Mouse (Mus musculus) MEL (cell line): ENCODE measurements around the gene Pcnx2. TPM values are rescaled to one million over a fixed set of nuclear protein-coding genes. Genes with fewer than 3 reads are reported as not detected.
A peak's percentile ranks its signal among the peaks of the same experiment; 100 is the strongest.

Source experiments
- DNase-seq: peaks from one replicate; pipeline ENCODE4 v3.0.0; 2011; ENCODE audit warnings: low read depth, low spot score
- H3K27ac ChIP-seq: 2 replicates; pipeline ENCODE4 v1.5.1; 2012; ENCODE audit warnings: low read depth, mild to moderate bottlenecking, control low read depth, low read length, moderate library complexity; ENCODE audit not compliant: control insufficient read depth
- H3K27me3 ChIP-seq, 2 experiments: fragments of 150-350 bp in 1 of 2; sonication (generic) in 1 of 2; 2 replicates each; pipeline ENCODE4 v1.6.1; 2012; ENCODE audit warnings: low read length in 2 of 2, mild to moderate bottlenecking in 2 of 2, improper control_type of control experiment in 1 of 2, moderate library complexity in 1 of 2; ENCODE audit not compliant: insufficient read depth in 2 of 2, control insufficient read depth in 1 of 2
- H3K36me3 ChIP-seq, 2 experiments: 2 replicates each; pipeline ENCODE4 v1.6.1; 2012 to 2014; ENCODE audit warnings: low read length in 2 of 2, improper control_type of control experiment in 1 of 2, inconsistent platforms in 1 of 2, mild to moderate bottlenecking in 1 of 2; ENCODE audit not compliant: insufficient read depth in 2 of 2, control insufficient read depth in 1 of 2
- H3K4me1 ChIP-seq, 2 experiments: fragments of 150-350 bp in 1 of 2; sonication (generic) in 1 of 2; 2 replicates each; pipeline ENCODE4 v1.6.1; 2012; ENCODE audit warnings: low read length in 2 of 2, improper control_type of control experiment in 1 of 2, mild to moderate bottlenecking in 1 of 2; ENCODE audit not compliant: insufficient read depth in 2 of 2, control insufficient read depth in 1 of 2
- H3K4me3 ChIP-seq, 2 experiments: fragments of 150-350 bp in 1 of 2; sonication (generic) in 1 of 2; 2 replicates each; pipeline ENCODE4 v1.5.1; 2012; ENCODE audit warnings: low read depth in 2 of 2, low read length in 2 of 2, mild to moderate bottlenecking in 2 of 2, moderate library complexity in 2 of 2, control low read depth in 1 of 2, improper control_type of control experiment in 1 of 2; ENCODE audit not compliant: control insufficient read depth in 1 of 2, insufficient read depth in 1 of 2
- H3K79me2 ChIP-seq: 2 replicates; pipeline ENCODE4 v1.6.1; 2012; ENCODE audit warnings: mild to moderate bottlenecking, low read length, moderate library complexity; ENCODE audit not compliant: control insufficient read depth, poor library complexity, insufficient read depth
- H3K9ac ChIP-seq: 2 replicates; pipeline ENCODE4 v1.6.1; 2012; ENCODE audit warnings: low read depth, mild to moderate bottlenecking, control low read depth, low read length, moderate library complexity; ENCODE audit not compliant: control insufficient read depth, poor library complexity, severe bottlenecking
- H3K9me3 ChIP-seq: fragments of 150-350 bp; sonication (generic); replicated peaks from 2 replicates; pipeline ENCODE4 v1.6.1; 2012; ENCODE audit warnings: mild to moderate bottlenecking, low read length, improper control_type of control experiment, moderate library complexity; ENCODE audit not compliant: insufficient read depth
- CHD1 ChIP-seq: IDR thresholded peaks from 2 replicates; pipeline ENCODE4 v1.6.1; 2012; ENCODE audit warnings: low read depth, mild to moderate bottlenecking, inconsistent platforms, low read length, improper control_type of control experiment
- CHD2 ChIP-seq: IDR thresholded peaks from 2 replicates; pipeline ENCODE4 v1.6.1; 2011; ENCODE audit warnings: low read length, improper control_type of control experiment
- CTCF ChIP-seq, 3 experiments: IDR thresholded peaks in 2 of 3; conservative IDR thresholded peaks in 1 of 3; 2 replicates each; pipeline ENCODE4 v1.5.1; 2011 to 2012; ENCODE audit warnings: low read length in 3 of 3, low read depth in 2 of 3, mild to moderate bottlenecking in 2 of 3, improper control_type of control experiment in 1 of 3, inconsistent platforms in 1 of 3, mixed read lengths in 1 of 3, moderate library complexity in 1 of 3; ENCODE audit not compliant: control insufficient read depth in 1 of 3, insufficient read depth in 1 of 3, poor library complexity in 1 of 3, severe bottlenecking in 1 of 3
- E2F4 ChIP-seq: IDR thresholded peaks from 2 replicates; pipeline ENCODE4 v1.6.1; 2011; ENCODE audit warnings: low read depth, low read length, improper control_type of control experiment, borderline replicate concordance
- ELF1 ChIP-seq: IDR thresholded peaks from 2 replicates; pipeline ENCODE4 v1.6.1; 2014; ENCODE audit warnings: low read depth, mild to moderate bottlenecking, inconsistent platforms, low read length, improper control_type of control experiment, moderate library complexity
- EP300 ChIP-seq, 2 experiments: IDR thresholded peaks; 2 replicates each; pipeline ENCODE4 v1.6.1; 2011; ENCODE audit warnings: improper control_type of control experiment in 2 of 2, low read length in 2 of 2, low read depth in 1 of 2, mild to moderate bottlenecking in 1 of 2
- ETS1 ChIP-seq: IDR thresholded peaks from 2 replicates; pipeline ENCODE4 v1.6.1; 2012; ENCODE audit warnings: low read depth, mild to moderate bottlenecking, inconsistent platforms, low read length, improper control_type of control experiment, moderate library complexity
- GABPA ChIP-seq: IDR thresholded peaks from 2 replicates; pipeline ENCODE4 v1.6.1; 2012; ENCODE audit warnings: low read depth, mild to moderate bottlenecking, inconsistent platforms, low read length, improper control_type of control experiment, moderate library complexity
- GATA1 ChIP-seq: IDR thresholded peaks from 2 replicates; pipeline ENCODE4 v1.6.1; 2011; ENCODE audit warnings: low read depth, low read length, improper control_type of control experiment
- HCFC1 ChIP-seq: IDR thresholded peaks from 2 replicates; pipeline ENCODE4 v1.6.1; 2012; ENCODE audit warnings: low read depth, mild to moderate bottlenecking, inconsistent platforms, low read length, improper control_type of control experiment, moderate library complexity
- KAT2A ChIP-seq: conservative IDR thresholded peaks from 2 replicates; pipeline ENCODE4 v1.6.1; 2012; ENCODE audit warnings: low read depth, low read length, improper control_type of control experiment, inconsistent platforms
- MAFK ChIP-seq: IDR thresholded peaks from 2 replicates; pipeline ENCODE4 v1.6.1; 2011; ENCODE audit warnings: low read depth, mild to moderate bottlenecking, low read length, improper control_type of control experiment, borderline replicate concordance
- MAX ChIP-seq: IDR thresholded peaks from 2 replicates; pipeline ENCODE4 v1.6.1; 2011; ENCODE audit warnings: low read length, improper control_type of control experiment
- MAZ ChIP-seq: IDR thresholded peaks from 2 replicates; pipeline ENCODE4 v1.6.1; 2012; ENCODE audit warnings: low read depth, mild to moderate bottlenecking, inconsistent platforms, low read length, improper control_type of control experiment
- MEF2A ChIP-seq: IDR thresholded peaks from 2 replicates; pipeline ENCODE4 v1.6.1; 2014; ENCODE audit warnings: low read depth, mild to moderate bottlenecking, inconsistent platforms, low read length, improper control_type of control experiment; ENCODE audit not compliant: poor library complexity, insufficient replicate concordance, severe bottlenecking; ENCODE audit errors: extremely low read depth
- MYB ChIP-seq: IDR thresholded peaks from 2 replicates; pipeline ENCODE4 v1.6.1; 2011; ENCODE audit warnings: mild to moderate bottlenecking, low read depth, low read length, improper control_type of control experiment
- NRF1 ChIP-seq: IDR thresholded peaks from 2 replicates; pipeline ENCODE4 v1.6.1; 2014; ENCODE audit warnings: low read depth, mild to moderate bottlenecking, inconsistent platforms, low read length, improper control_type of control experiment, moderate library complexity; ENCODE audit not compliant: poor library complexity, insufficient read depth, severe bottlenecking
- POLR2A ChIP-seq, 2 experiments: IDR thresholded peaks; 2 replicates each; pipeline ENCODE4 v1.6.1; 2011 to 2012; ENCODE audit warnings: low read length in 2 of 2, mild to moderate bottlenecking in 2 of 2, control low read depth in 1 of 2, improper control_type of control experiment in 1 of 2, low read depth in 1 of 2, moderate library complexity in 1 of 2; ENCODE audit not compliant: control insufficient read depth in 1 of 2, insufficient read depth in 1 of 2, poor library complexity in 1 of 2
- RAD21 ChIP-seq: IDR thresholded peaks from 2 replicates; pipeline ENCODE4 v1.6.1; 2011; ENCODE audit warnings: mild to moderate bottlenecking, low read depth, low read length, improper control_type of control experiment
- RCOR1 ChIP-seq: IDR thresholded peaks from 2 replicates; pipeline ENCODE4 v1.6.1; 2012; ENCODE audit warnings: low read depth, mild to moderate bottlenecking, inconsistent platforms, low read length, improper control_type of control experiment
- SMC3 ChIP-seq: IDR thresholded peaks from 2 replicates; pipeline ENCODE4 v1.6.1; 2011; ENCODE audit warnings: low read depth, low read length, improper control_type of control experiment
- TAL1 ChIP-seq: IDR thresholded peaks from 2 replicates; pipeline ENCODE4 v1.6.1; 2012; ENCODE audit warnings: mild to moderate bottlenecking, inconsistent platforms, low read length, moderate library complexity, mixed read lengths
- TBP ChIP-seq: IDR thresholded peaks from 2 replicates; pipeline ENCODE4 v1.8.0; 2011; ENCODE audit warnings: low read depth, low read length, improper control_type of control experiment
- USF1 ChIP-seq: IDR thresholded peaks from 2 replicates; pipeline ENCODE4 v1.6.1; 2014; ENCODE audit warnings: low read depth, mild to moderate bottlenecking, inconsistent platforms, low read length, improper control_type of control experiment, moderate library complexity
- USF2 ChIP-seq, 2 experiments: IDR thresholded peaks; 2 replicates each; pipeline ENCODE4 v1.6.1; 2011 to 2012; ENCODE audit warnings: improper control_type of control experiment in 2 of 2, low read length in 2 of 2, borderline replicate concordance in 1 of 2, inconsistent platforms in 1 of 2, low read depth in 1 of 2, mild to moderate bottlenecking in 1 of 2; ENCODE audit not compliant: insufficient read depth in 1 of 2
- ZC3H11A ChIP-seq: IDR thresholded peaks from 2 replicates; pipeline ENCODE4 v1.6.1; 2012; ENCODE audit warnings: low read depth, mild to moderate bottlenecking, inconsistent platforms, low read length, improper control_type of control experiment
- ZKSCAN1 ChIP-seq: IDR thresholded peaks from 2 replicates; pipeline ENCODE4 v1.6.1; 2012; ENCODE audit warnings: low read depth, mild to moderate bottlenecking, inconsistent platforms, low read length, improper control_type of control experiment, moderate library complexity
- ZMIZ1 ChIP-seq: IDR thresholded peaks from 2 replicates; pipeline ENCODE4 v1.6.1; 2012; ENCODE audit warnings: low read depth, mild to moderate bottlenecking, inconsistent platforms, low read length, improper control_type of control experiment, moderate library complexity
- polyA plus RNA-seq, 2 experiments: library from polyadenylated mRNA; stranded (reverse) in 1 of 2; unstranded in 1 of 2; fragments of >175 nt in 1 of 2; fragments of >200 nt in 1 of 2; gene quantifications; 2 replicates each; pipeline versions ENCODE4 v1.2.1 to v1.2.4; 2012; ENCODE audit warnings: low replicate concordance in 2 of 2, low read depth in 1 of 2; ENCODE audit not compliant: insufficient read length in 2 of 2, insufficient read depth in 1 of 2, missing spikeins in 1 of 2
- total RNA-seq: library from RNA; depleted of rRNA; stranded (reverse); fragments of 300-350 nt; gene quantifications from 2 replicates; pipeline ENCODE4 v1.2.3, GENCODE M21; 2012

The Pcnx2 gene
- total and polyA plus RNA-seq, 3 experiments = 0.04 TPM; not detected in 2

- no peaks in the 10 kb centered on the region for H3K9me3 ChIP-seq
- no peak overlapping the region for H3K4me3 ChIP-seq
- H3K27ac ChIP-seq = no peak overlapping the region; the same call in 1 of the 2 replicates
- H3K27me3 ChIP-seq = no peaks in the 10 kb centered on the region
- DNase-seq = peak; percentile 9
- no peaks in the 10 kb centered on the region for H3K79me2 ChIP-seq
- H3K36me3 ChIP-seq = peaks cover 0 to 5% of the 10 kb centered on the region in 2 experiments; a peak in 2 of 4 replicates
- TF ChIP-seq ELF1 (no peak), SMC3 (no peak), GABPA (no peak), TBP (no peak), USF2 (IDR thresholded peaks at IDR 0.05; ENCODE audit: borderline replicate concordance in 1 of 2, insufficient read depth in 1 of 2, low read depth in 1 of 2, low read length in 2 of 2) (no peak), HCFC1 (no peak), MYB (no peak), MAX (no peak), USF1 (no peak), MAZ (no peak), CHD1 (no peak), KAT2A (no peak), ETS1 (no peak), GATA1 (no peak), MEF2A (no peak), ZC3H11A (no peak)
- H3K4me1 ChIP-seq = peaks cover 0 to 13% of the 10 kb centered on the region in 2 experiments; a peak in 2 of 4 replicates
- H3K9ac ChIP-seq = no peak overlapping the region
Observed at GRCm38 (mm10) chr8:125726143-125726542, 172.0 kb downstream of the Pcnx2 start.

GRCm38 (mm10) chr8:125725037-125725820 is 172.9 kb downstream of the Pcnx2 start:
- H3K4me1 ChIP-seq = peaks cover 0 to 13% of the 10 kb centered on the region in 2 experiments; a peak in 2 of 4 replicates
- H3K9ac ChIP-seq = no peak overlapping the region
- TF ChIP-seq MEF2A (no peak), TAL1 (no peak), MAFK (no peak), USF1 (no peak), E2F4 (no peak), ZMIZ1 (no peak), ETS1 (no peak), NRF1 (no peak), RCOR1 (no peak), GABPA (no peak), EP300 (IDR thresholded peaks at IDR 0.05; ENCODE audit: low read depth in 1 of 2, low read length in 2 of 2) (no peak), TBP (no peak), CHD2 (no peak), RAD21 (no peak), CTCF (IDR thresholded peaks at IDR 0.05 in 2 of 3, conservative IDR thresholded peaks at IDR 0.05 in 1 of 3; ENCODE audit: control insufficient read depth in 1 of 3, insufficient read depth in 1 of 3, low read depth in 2 of 3, low read length in 3 of 3, poor library complexity in 1 of 3, severe bottlenecking in 1 of 3) (no peak), ZKSCAN1 (no peak), POLR2A (IDR thresholded peaks at IDR 0.05; ENCODE audit: control insufficient read depth in 1 of 2, insufficient read depth in 1 of 2, low read depth in 1 of 2, low read length in 2 of 2, poor library complexity in 1 of 2) (no peak)
- TF ChIP-seq, all 39 proteins: peak for 0
- Histone ChIP-seq H3K4me3 (no peak overlapping the region), H3K9me3 (no peaks in the 10 kb centered on the region), H3K79me2 (no peaks in the 10 kb centered on the region), H3K27me3 (no peaks in the 10 kb centered on the region), H3K27ac (peak overlapping the region; percentile 15; the same call in 1 of the 2 replicates), H3K36me3 (peaks cover 0 to 5% of the 10 kb centered on the region in 2 experiments; a peak in 2 of 4 replicates)
- peak; percentile 38 for DNase-seq
